Mouse (Mus musculus): Measurements from ENCODE around the gene Trp63.

The Trp63 gene

GRCm38 (mm10) chr16:25779964-25780363 is 96.4 kb downstream of the Trp63 start:
- no peak for DNase-seq (ENCODE audit: low spot score in 2 of 2)

- no peak for DNase-seq (ENCODE audit: low spot score in 2 of 2)
Measured at GRCm38 (mm10) chr16:25784246-25784645, 100.7 kb downstream of the Trp63 start.

- no peak for DNase-seq (ENCODE audit: low spot score in 2 of 2)
Measured at GRCm38 (mm10) chr16:25786457-25786856, 102.9 kb downstream of the Trp63 start.

GRCm38 (mm10) chr16:25792640-25793266 is 109.2 kb downstream of the Trp63 start:
- DNase-seq (ENCODE audit: low spot score in 2 of 2): no peak

GRCm38 (mm10) chr16:25797732-25798294 is 114.2 kb downstream of the Trp63 start:
- DNase-seq (ENCODE audit: low spot score in 2 of 2): no peak

- DNase-seq (ENCODE audit: low spot score in 2 of 2): no peak
Measured at GRCm38 (mm10) chr16:25799618-25800017, 116.1 kb downstream of the Trp63 start.

- no peak for DNase-seq (ENCODE audit: low spot score in 2 of 2)
Measured at GRCm38 (mm10) chr16:25804955-25805354, 121.4 kb downstream of the Trp63 start.

GRCm38 (mm10) chr16:25807116-25807515 is 123.6 kb downstream of the Trp63 start:
- DNase-seq (ENCODE audit: low spot score in 2 of 2): no peak

GRCm38 (mm10) chr16:25817753-25818624 is 134.4 kb downstream of the Trp63 start:
- no peak for DNase-seq (ENCODE audit: low spot score in 2 of 2)

- DNase-seq (ENCODE audit: low spot score in 2 of 2): no peak
Measured at GRCm38 (mm10) chr16:25826016-25826415, 142.5 kb downstream of the Trp63 start.

GRCm38 (mm10) chr16:25832576-25832975 is 149.0 kb downstream of the Trp63 start:
- no peak for DNase-seq (ENCODE audit: low spot score in 2 of 2)

- DNase-seq (ENCODE audit: low spot score in 2 of 2): no peak
Measured at GRCm38 (mm10) chr16:25835301-25835700, 151.7 kb downstream of the Trp63 start.

- no peak for DNase-seq (ENCODE audit: low spot score in 2 of 2)
Measured at GRCm38 (mm10) chr16:25835723-25836122, 152.2 kb downstream of the Trp63 start.

GRCm38 (mm10) chr16:25842996-25843395 is 159.4 kb downstream of the Trp63 start:
- DNase-seq (ENCODE audit: low spot score in 2 of 2): no peak

- DNase-seq (ENCODE audit: low spot score in 2 of 2): no peak
Measured at GRCm38 (mm10) chr16:25843625-25844024, 160.1 kb downstream of the Trp63 start.

GRCm38 (mm10) chr16:25846611-25847010 is 163.0 kb downstream of the Trp63 start:
- no peak for DNase-seq (ENCODE audit: low spot score in 2 of 2)

- no peak for DNase-seq (ENCODE audit: low spot score in 2 of 2)
Measured at GRCm38 (mm10) chr16:25848474-25848873, 164.9 kb downstream of the Trp63 start.

GRCm38 (mm10) chr16:25849593-25850464 is 166.3 kb downstream of the Trp63 start:
- DNase-seq (ENCODE audit: low spot score in 2 of 2): no peak

- no peak for DNase-seq (ENCODE audit: low spot score in 2 of 2)
Measured at GRCm38 (mm10) chr16:25860731-25861505, 177.4 kb downstream of the Trp63 start.

- no peak for DNase-seq (ENCODE audit: low spot score in 2 of 2)
Measured at GRCm38 (mm10) chr16:25865096-25865869, 181.7 kb downstream of the Trp63 start.
